12 mouse cellular contexts compared by ENCODE assay signal in the genomic region with DNA sequence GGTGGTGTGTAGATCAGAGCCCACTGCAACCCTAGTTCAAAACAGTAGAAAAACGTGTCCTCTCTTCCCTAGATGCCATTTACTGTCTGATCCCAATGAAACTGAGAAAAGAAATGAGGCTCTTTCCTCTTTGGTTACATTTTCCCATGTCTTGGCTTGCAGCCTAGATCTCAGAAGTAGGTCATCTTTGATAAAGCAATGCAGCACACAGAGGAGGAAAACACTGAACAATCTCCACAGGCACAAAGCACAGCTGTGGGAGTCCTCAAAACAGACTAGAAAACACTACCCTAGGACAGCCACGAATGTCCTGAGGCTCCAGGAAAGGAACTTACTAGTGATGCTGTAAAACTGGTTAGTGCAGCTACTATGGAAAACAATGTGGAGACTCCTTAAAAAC.
DNase-seq lines count a peak whose midpoint lies in the region; ATAC-seq lines count a peak whose summit lies in the region.
"Had no signal": no experiment of that assay in that cellular context is flagged by ENCODE, and none has a peak within 500 bp of the region (broad histone marks: within the 10 kb centered on the region; RNA-seq: fewer than 3 reads in every experiment).

No protein-coding gene starts in this region.

- H3K4me1 ChIP-seq in limb, embryonic 10.5 days, result no peaks in the 10 kb centered on the region
- H3K4me1 ChIP-seq: embryonic facial prominence, embryonic 12.5 days; hindbrain, embryonic 15.5 days had no signal

- no peaks in the 10 kb centered on the region for H3K36me3 ChIP-seq in limb, embryonic 10.5 days
- H3K36me3 ChIP-seq: embryonic facial prominence, embryonic 12.5 days; hindbrain, embryonic 15.5 days had no signal

- no peak overlapping the region for H3K27ac ChIP-seq in limb, embryonic 10.5 days
- H3K27ac ChIP-seq: embryonic facial prominence, embryonic 12.5 days; hindbrain, embryonic 15.5 days had no signal

- no peak overlapping the region for H3K4me3 ChIP-seq in limb, embryonic 10.5 days
- H3K4me3 ChIP-seq: embryonic facial prominence, embryonic 12.5 days; hindbrain, embryonic 15.5 days had no signal

- no peak for ATAC-seq in cerebellum, adult (ENCODE audit: insufficient number of reproducible peaks, low FRiP score, low TSS enrichment)

- no peaks in the 10 kb centered on the region for H3K9me3 ChIP-seq in limb, embryonic 10.5 days (replicated peaks)
- H3K9me3 ChIP-seq: embryonic facial prominence, embryonic 12.5 days; hindbrain, embryonic 15.5 days had no signal

- WGBS in limb, embryonic 10.5 days, result 67% methylated on average over 2 of the region's 2 CpGs

- intact Hi-C loops in left cerebral cortex, postnatal 25 days (cut with DNase I), result no loop called here

- peak; percentile 1 for DNase-seq in cerebellum, adult 11 months
- DNase-seq in ovary, postnatal 14 days (ENCODE audit: low spot score), result peak; percentile 0
- no peak for DNase-seq in ovary, postnatal 36 days (ENCODE audit: low spot score)
- DNase-seq in left cerebral cortex, postnatal 25 days (ENCODE audit: low spot score in 2 of 2), result peak; percentile 30 to 69
- no peak for DNase-seq in liver
- no peak for DNase-seq in gastrocnemius, adult 18-20 months (ENCODE audit: low spot score)
- no peak for DNase-seq in limb, embryonic 10.5 days (ENCODE audit: low spot score)
- DNase-seq: spleen, adult 18-20 months; thymus, postnatal 14 days had no signal

- no peaks in the 10 kb centered on the region for H3K27me3 ChIP-seq in limb, embryonic 10.5 days (ENCODE audit: low read depth, poor library complexity, severe bottlenecking)
- H3K27me3 ChIP-seq: embryonic facial prominence, embryonic 12.5 days; hindbrain, embryonic 15.5 days had no signal

Comparison
In these comparisons a context has a peak if more than half of its experiments do, and no peak if none do; other contexts are left out.
1. DNase-seq: peak in cerebellum, adult 11 months (single experiment), ovary, postnatal 14 days (single experiment) and left cerebral cortex, postnatal 25 days (2 of 2); none in ovary, postnatal 36 days (single experiment), liver (single experiment), gastrocnemius, adult 18-20 months (single experiment) and limb, embryonic 10.5 days (single experiment).